Mouse (Mus musculus): ENCODE results near the gene Galm.
"Not testable (repeated sequence)": the region's sequence is repeated elsewhere in the genome, so short reads cannot be mapped to it uniquely, and the experiment has no call there.

Galm gene

GRCm38 (mm10) chr17:80165741-80166140 lies 38.5 kb downstream of the Galm start:
- DNase-seq (ENCODE audit: low spot score in 2 of 2): peak in 1 of 2 experiments; percentile 40

- DNase-seq (ENCODE audit: low spot score in 2 of 2): no peak
Measured at GRCm38 (mm10) chr17:80166346-80166745, 39.1 kb downstream of the Galm start.

- no peak for DNase-seq (ENCODE audit: low spot score in 2 of 2)
Measured at GRCm38 (mm10) chr17:80167436-80167835, 40.2 kb downstream of the Galm start.

- no peak for DNase-seq (ENCODE audit: low spot score in 2 of 2)
Measured at GRCm38 (mm10) chr17:80167851-80168251, 40.6 kb downstream of the Galm start.

- DNase-seq (ENCODE audit: low spot score in 2 of 2): no peak
Measured at GRCm38 (mm10) chr17:80168425-80169182, 41.3 kb downstream of the Galm start.

- DNase-seq (ENCODE audit: low spot score in 2 of 2): no peak
Measured at GRCm38 (mm10) chr17:80169792-80170191, 42.5 kb downstream of the Galm start.

GRCm38 (mm10) chr17:80170951-80171350 lies 43.7 kb downstream of the Galm start:
- DNase-seq (ENCODE audit: low spot score in 2 of 2): no peak

GRCm38 (mm10) chr17:80171948-80172347 lies 44.7 kb downstream of the Galm start:
- no peak for DNase-seq (ENCODE audit: low spot score in 2 of 2)

GRCm38 (mm10) chr17:80172761-80173160 lies 45.5 kb downstream of the Galm start:
- DNase-seq (ENCODE audit: low spot score in 2 of 2): no peak

GRCm38 (mm10) chr17:80173708-80174107 lies 46.4 kb downstream of the Galm start:
- DNase-seq (ENCODE audit: low spot score in 2 of 2): no peak

- DNase-seq (ENCODE audit: low spot score in 2 of 2): no peak
Measured at GRCm38 (mm10) chr17:80174146-80174545, 46.9 kb downstream of the Galm start.

- DNase-seq (ENCODE audit: low spot score in 2 of 2): no peak
Measured at GRCm38 (mm10) chr17:80174699-80175385, 47.6 kb downstream of the Galm start.

GRCm38 (mm10) chr17:80175386-80175739 lies 48.1 kb downstream of the Galm start:
- DNase-seq (ENCODE audit: low spot score in 2 of 2): no peak

- DNase-seq (ENCODE audit: low spot score in 2 of 2): no peak
Measured at GRCm38 (mm10) chr17:80175966-80176365, 48.7 kb downstream of the Galm start.

- not testable (repeated sequence) for DNase-seq (ENCODE audit: low spot score in 2 of 2)
Measured at GRCm38 (mm10) chr17:80178846-80179245, 51.6 kb downstream of the Galm start.

- DNase-seq (ENCODE audit: low spot score in 2 of 2): peak; percentile 44 to 68
Measured at GRCm38 (mm10) chr17:80179959-80180358, 52.7 kb downstream of the Galm start.

GRCm38 (mm10) chr17:80180468-80180867 lies 53.2 kb downstream of the Galm start:
- no peak for DNase-seq (ENCODE audit: low spot score in 2 of 2)

GRCm38 (mm10) chr17:80183615-80184014 lies 56.3 kb downstream of the Galm start:
- DNase-seq (ENCODE audit: low spot score in 2 of 2): no peak

- DNase-seq (ENCODE audit: low spot score in 2 of 2): no peak
Measured at GRCm38 (mm10) chr17:80193075-80193474, 65.8 kb downstream of the Galm start.

GRCm38 (mm10) chr17:80199160-80199778 lies 72.0 kb downstream of the Galm start:
- DNase-seq (ENCODE audit: low spot score in 2 of 2): no peak

GRCm38 (mm10) chr17:80205657-80206056 lies 78.4 kb downstream of the Galm start:
- DNase-seq (ENCODE audit: low spot score in 2 of 2): no peak

- no peak for DNase-seq (ENCODE audit: low spot score in 2 of 2)
Measured at GRCm38 (mm10) chr17:80206301-80206670, 79.0 kb downstream of the Galm start.

Measured in urinary bladder, postnatal 36 days (tissue).